Comparison of ENCODE assay signal across 28 mouse cellular contexts in genomic region chr13:41211276-41211675, GRCm38 (mm10). TPM values are rescaled to one million over a fixed set of nuclear protein-coding genes. Genes with fewer than 3 reads are reported as not detected.
DNase-seq lines count a peak whose midpoint lies in the region; ATAC-seq and TF ChIP-seq lines count a peak whose summit lies in the region.
"Had no signal": no experiment of that assay in that cellular context is flagged by ENCODE, and none has a peak within 500 bp of the region (broad histone marks: within the 10 kb centered on the region; RNA-seq: fewer than 3 reads in every experiment).

No protein-coding gene starts in this region.

- no peaks in the 10 kb centered on the region for H3K9me3 ChIP-seq in intestine, embryonic 16.5 days (ENCODE audit: control insufficient read depth, low read length)
- no peaks in the 10 kb centered on the region for H3K9me3 ChIP-seq in liver, embryonic 14.5 days (ENCODE audit: control insufficient read depth, low read length)
- H3K9me3 ChIP-seq: embryonic facial prominence, embryonic 10.5 days; embryonic facial prominence, embryonic 15.5 days; forebrain, embryonic 12.5 days; hindbrain, embryonic 10.5 days; limb, embryonic 13.5 days; neural tube, embryonic 12.5 days had no signal

- WGBS in kidney, adult 2 months = 69% methylated on average over 4 of the region's 4 CpGs
- WGBS in liver, adult 2 months = 18% methylated on average over 4 of the region's 4 CpGs
- 63% methylated on average over 4 of the region's 4 CpGs for WGBS in intestine, embryonic 16.5 days
- WGBS in liver, embryonic 14.5 days (ENCODE audit: insufficient replicate concordance) = 49% methylated on average over 4 of the region's 4 CpGs

- H3K4me3 ChIP-seq in kidney, adult 2 months (ENCODE audit: insufficient read depth, low read depth, low read length) = no peak overlapping the region
- no peak overlapping the region for H3K4me3 ChIP-seq in liver, adult 2 months (ENCODE audit: insufficient read depth, low read depth, low read length)
- no peak overlapping the region for H3K4me3 ChIP-seq in intestine, embryonic 16.5 days (ENCODE audit: low read length)
- H3K4me3 ChIP-seq in liver, embryonic 14.5 days (ENCODE audit: insufficient read depth in 1 of 2, low read depth in 2 of 2, low read length in 2 of 2) = no peak overlapping the region
- H3K4me3 ChIP-seq: embryonic facial prominence, embryonic 10.5 days; embryonic facial prominence, embryonic 15.5 days; forebrain, embryonic 12.5 days; hindbrain, embryonic 10.5 days; limb, embryonic 13.5 days; myocyte; neural tube, embryonic 12.5 days had no signal

- DNase-seq in kidney, adult 2 months = peak; percentile 69
- DNase-seq in kidney, adult 18-20 months = no peak
- DNase-seq in liver, adult 2 months (ENCODE audit: extremely low read depth, low read depth, low spot score) = peak; percentile 95
- DNase-seq in liver = no peak
- no peak for DNase-seq in liver, embryonic 14.5 days (ENCODE audit: low read depth in 3 of 3, low spot score in 3 of 3)
- DNase-seq in ovary, postnatal 10 days (ENCODE audit: low spot score) = no peak
- DNase-seq in cerebellum, adult 11-12 months = no peak
- DNase-seq: adrenal gland, postnatal 36 days; cerebellum, adult 2 months; cerebellum, postnatal 14 days; forebrain, postnatal 0 days; gastrocnemius, postnatal 14 days; heart, postnatal 14 days; lung, embryonic 14.5 days; right cerebral cortex, postnatal 4 days had no signal

- TF ChIP-seq CTCF in kidney, adult 2 months (conservative IDR thresholded peaks at IDR 0.05; ENCODE audit: insufficient read depth, insufficient read length, low read depth, low read length) = no peak
- TF ChIP-seq CTCF in liver, adult 2 months (IDR thresholded peaks at IDR 0.05; ENCODE audit: low read depth, low read length) = no peak
- no peak for TF ChIP-seq CTCF in liver, embryonic 14.5 days (IDR thresholded peaks at IDR 0.05; ENCODE audit: low read depth)

- H3K27ac ChIP-seq in kidney, adult 2 months (ENCODE audit: insufficient read depth, low read depth, low read length) = no peak overlapping the region
- H3K27ac ChIP-seq in liver, adult 2 months (replicated peaks; ENCODE audit: insufficient read depth, low read depth, low read length) = peak overlapping the region; percentile 85
- H3K27ac ChIP-seq in intestine, embryonic 16.5 days (ENCODE audit: low read length) = no peak overlapping the region
- H3K27ac ChIP-seq in liver, embryonic 14.5 days = no peak overlapping the region
- H3K27ac ChIP-seq: embryonic facial prominence, embryonic 10.5 days; embryonic facial prominence, embryonic 15.5 days; forebrain, embryonic 12.5 days; hindbrain, embryonic 10.5 days; kidney, postnatal 0 days; limb, embryonic 13.5 days; neural tube, embryonic 12.5 days had no signal

- no peak overlapping the region for H3K4me2 ChIP-seq in intestine, embryonic 16.5 days (ENCODE audit: low read depth, low read length)
- H3K4me2 ChIP-seq in liver, embryonic 14.5 days (ENCODE audit: low read depth) = peak overlapping the region; percentile 29; the same call in 1 of the 2 replicates
- H3K4me2 ChIP-seq: embryonic facial prominence, embryonic 15.5 days; forebrain, embryonic 12.5 days; limb, embryonic 13.5 days; lung, embryonic 14.5 days; midbrain, embryonic 11.5 days; neural tube, embryonic 12.5 days had no signal

- peak; percentile 77 for ATAC-seq in intestine, embryonic 16.5 days
- ATAC-seq in liver, embryonic 14.5 days (ENCODE audit: insufficient read depth) = no peak
- ATAC-seq: CD4-positive, CD25-positive, alpha-beta regulatory T cell, adult 4 months; forebrain, postnatal 0 days; hindbrain, embryonic 16.5 days had no signal

- no peaks in the 10 kb centered on the region for H3K36me3 ChIP-seq in kidney, adult 2 months (ENCODE audit: control insufficient read depth, insufficient read depth, low read length)
- 0 out of 2 replicates have a peak, but pooled peaks cover 3% of the 10 kb centered on the region for H3K36me3 ChIP-seq in liver, adult 2 months (ENCODE audit: control insufficient read depth, insufficient read depth, low read length)
- no peaks in the 10 kb centered on the region for H3K36me3 ChIP-seq in intestine, embryonic 16.5 days (ENCODE audit: control insufficient read depth, insufficient read depth, low read length)
- H3K36me3 ChIP-seq in liver, embryonic 14.5 days (replicated peaks; ENCODE audit: control insufficient read depth, insufficient read depth, low read depth) = no peaks in the 10 kb centered on the region
- H3K36me3 ChIP-seq: embryonic facial prominence, embryonic 10.5 days; embryonic facial prominence, embryonic 15.5 days; forebrain, embryonic 12.5 days; limb, embryonic 13.5 days; neural tube, embryonic 12.5 days had no signal

- no peaks in the 10 kb centered on the region for H3K27me3 ChIP-seq in kidney, adult 2 months (replicated peaks; ENCODE audit: control insufficient read depth, insufficient read depth, low read length)
- H3K27me3 ChIP-seq in liver, adult 2 months (ENCODE audit: control insufficient read depth, insufficient read depth, low read length) = no peaks in the 10 kb centered on the region
- no peaks in the 10 kb centered on the region for H3K27me3 ChIP-seq in intestine, embryonic 16.5 days (replicated peaks; ENCODE audit: control insufficient read depth, insufficient read depth, low read length)
- no peaks in the 10 kb centered on the region for H3K27me3 ChIP-seq in liver, embryonic 14.5 days (ENCODE audit: control insufficient read depth, insufficient read depth, low read length)
- H3K27me3 ChIP-seq: embryonic facial prominence, embryonic 15.5 days; forebrain, embryonic 12.5 days; limb, embryonic 13.5 days; neural tube, embryonic 12.5 days had no signal

- H3K4me1 ChIP-seq in kidney, adult 2 months (ENCODE audit: control insufficient read depth, insufficient read depth, low read length) = peaks cover 14% of the 10 kb centered on the region; the same call in 1 of the 2 replicates
- H3K4me1 ChIP-seq in liver, adult 2 months (ENCODE audit: control insufficient read depth, insufficient read depth, low read length) = peaks cover 61% of the 10 kb centered on the region
- peaks cover 11% of the 10 kb centered on the region for H3K4me1 ChIP-seq in intestine, embryonic 16.5 days (ENCODE audit: control insufficient read depth, insufficient read depth, low read length)
- H3K4me1 ChIP-seq in liver, embryonic 14.5 days (replicated peaks; ENCODE audit: control insufficient read depth in 2 of 2, insufficient read depth in 2 of 2, low read length in 1 of 2) = peaks cover 0 to 5% of the 10 kb centered on the region in 2 experiments; a peak in 2 of 4 replicates
- H3K4me1 ChIP-seq: neural tube, embryonic 12.5 days had no signal

- peaks cover 33% of the 10 kb centered on the region for H3K79me2 ChIP-seq in liver, adult 2 months (ENCODE audit: control insufficient read depth, insufficient read depth, low read length)

- TF ChIP-seq EP300 in liver, embryonic 14.5 days (IDR thresholded peaks at IDR 0.05; ENCODE audit: low read depth) = no peak

- peak overlapping the region; percentile 37 for H3K9ac ChIP-seq in liver, adult 2 months (ENCODE audit: low read depth, low read length)
- no peak overlapping the region for H3K9ac ChIP-seq in intestine, embryonic 16.5 days (ENCODE audit: low read depth, low read length)
- no peak overlapping the region for H3K9ac ChIP-seq in liver, embryonic 14.5 days (replicated peaks)
- H3K9ac ChIP-seq: embryonic facial prominence, embryonic 15.5 days; forebrain, embryonic 12.5 days; forebrain, postnatal 0 days; limb, embryonic 13.5 days; lung, embryonic 14.5 days; neural tube, embryonic 12.5 days had no signal

- TF ChIP-seq POLR2A in kidney, adult 2 months (IDR thresholded peaks at IDR 0.05; ENCODE audit: low read depth, low read length) = no peak
- no peak for TF ChIP-seq POLR2A in liver, adult 2 months (IDR thresholded peaks at IDR 0.05; ENCODE audit: extremely low read depth, insufficient read depth, low read length)

RNA-seq across cellular contexts. Expression of gene Elovl2, which starts 8.9 kb away (rescaled TPM):
- 31.7 and 34.6 TPM in 2 replicates for polyA plus RNA-seq in kidney, adult 2 months (2012; rRNA removed)
- 287 and 443 TPM in 2 replicates for total RNA-seq in liver, adult 2 months (2014; rRNA removed)
- polyA plus RNA-seq in liver, adult 2 months (2012; rRNA removed) = 157 and 182 TPM in 2 replicates
- polyA plus RNA-seq in intestine, embryonic 16.5 days (2015; fragmentation: Nextera tagmentation; extraction: Ambion mirVana) = 5.7 and 6.3 TPM in 2 replicates
- 14.4 and 17.4 TPM in 2 replicates for polyA plus RNA-seq in liver, embryonic 14.5 days (2012; rRNA removed)
- polyA plus RNA-seq in liver, embryonic 14.5 days (2014; fragmentation: Nextera tagmentation; extraction: Ambion mirVana) = 28.1 and 33.4 TPM in 2 replicates
- total RNA-seq: granulocyte monocyte progenitor cell, adult 5-6 weeks had no signal
- polyA plus RNA-seq: CD4-positive, CD25-positive, alpha-beta regulatory T cell, adult 4 months; myocyte had no signal

RNA-seq across cellular contexts. Expression of gene Smim13, which starts 38.4 kb away (rescaled TPM):
- polyA plus RNA-seq in kidney, adult 2 months (2012; rRNA removed) = 3.0 and 3.7 TPM in 2 replicates
- total RNA-seq in liver, adult 2 months (2014; rRNA removed) = 14.6 and 20.7 TPM in 2 replicates
- polyA plus RNA-seq in liver, adult 2 months (2012; rRNA removed) = 5.1 and 5.2 TPM in 2 replicates
- polyA plus RNA-seq in intestine, embryonic 16.5 days (2015; fragmentation: Nextera tagmentation; extraction: Ambion mirVana) = 8.5 and 8.7 TPM in 2 replicates
- 2.2 and 3.1 TPM in 2 replicates for polyA plus RNA-seq in liver, embryonic 14.5 days (2012; rRNA removed)
- 3.8 and 4.3 TPM in 2 replicates for polyA plus RNA-seq in liver, embryonic 14.5 days (2014; fragmentation: Nextera tagmentation; extraction: Ambion mirVana)

Comparison
In these comparisons a context has a peak if more than half of its experiments do, and no peak if none do; other contexts are left out.
1. DNase-seq: peak in kidney, adult 2 months (single experiment) and liver, adult 2 months (single experiment); none in kidney, adult 18-20 months (single experiment), liver (single experiment), liver, embryonic 14.5 days (0 of 3), ovary, postnatal 10 days (single experiment) and cerebellum, adult 11-12 months (single experiment).